Mouse (Mus musculus) adrenal gland, adult 10 weeks (tissue): ENCODE results near the gene Ccnl2. TPM values are rescaled to one million over a fixed set of nuclear protein-coding genes. Genes with fewer than 3 reads are reported as not detected.

Experiments used
- polyA plus RNA-seq: library from polyadenylated mRNA; stranded (reverse); fragments of 350-450 nt; fragmentation: Illumina TruSeq; extraction: RNeasy Lipid Tissue Mini Kit (QIAGEN cat#74804); gene quantifications from one replicate; pipeline ENCODE4 v1.2.3, GENCODE M21; 2014; ENCODE audit warnings: low read depth, low replicate concordance

Ccnl2 gene
- 83.8 TPM for polyA plus RNA-seq

DNA sequence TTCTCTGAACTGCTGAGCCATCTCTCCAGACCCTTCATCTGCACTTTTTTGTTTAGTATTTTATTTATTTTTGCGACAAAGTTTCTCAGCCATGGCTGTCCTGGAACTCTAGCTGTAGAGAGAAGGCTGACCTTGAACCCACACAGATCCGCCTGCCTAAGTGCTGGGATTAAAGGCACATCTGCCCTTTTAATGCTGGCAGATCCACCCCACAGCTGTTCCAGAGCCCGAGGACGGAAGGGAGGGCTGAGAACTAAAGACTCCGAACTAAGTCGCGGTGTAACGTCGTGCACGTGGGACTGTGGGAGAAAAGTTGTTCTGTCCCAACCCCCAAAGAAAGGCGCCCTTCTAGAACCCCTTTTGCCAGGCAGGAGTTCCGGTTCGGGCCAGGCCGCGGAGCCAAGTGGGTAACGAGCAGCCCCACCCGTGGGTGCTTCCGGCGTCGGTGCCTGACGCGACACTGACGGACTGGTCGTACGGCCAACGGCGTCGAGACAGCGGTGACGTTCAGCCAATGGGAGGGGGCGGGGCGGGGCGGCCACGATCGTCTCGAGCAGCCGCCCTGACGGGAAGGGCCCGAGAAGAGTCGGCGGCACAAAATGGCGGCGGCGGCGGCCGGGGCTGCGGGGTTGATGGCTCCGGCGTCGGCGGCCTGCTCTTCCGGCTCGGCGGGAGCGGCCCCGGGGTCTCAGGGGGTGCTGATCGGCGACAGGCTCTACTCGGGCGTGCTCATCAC lies at the start of gene Ccnl2:
TSS of gene Ccnl2 (plus strand) at position 561 of the 736 bp plus-strand sequence.

DNA sequence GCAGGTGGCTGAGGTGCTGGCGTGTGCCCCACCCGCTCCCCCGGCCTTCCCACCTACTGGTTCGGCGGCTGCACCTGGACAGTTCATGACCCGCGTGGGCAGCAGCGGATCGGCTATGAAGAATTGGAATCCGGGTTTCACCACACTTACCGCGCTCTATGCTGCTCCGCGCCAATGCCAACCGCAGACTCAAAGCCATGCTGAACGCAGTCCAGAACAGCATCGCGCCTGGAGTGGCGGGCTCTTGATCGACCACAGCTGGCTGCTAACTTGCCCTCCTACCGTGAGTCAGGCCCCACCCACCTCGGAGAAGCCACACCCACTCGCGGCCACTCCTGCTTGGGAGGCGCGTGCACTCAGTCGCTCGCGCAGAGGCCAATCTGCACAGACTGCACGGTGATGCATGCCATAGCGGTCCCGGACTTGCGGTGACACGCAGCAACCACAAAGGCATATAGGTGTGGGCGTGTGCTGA lies 38.0 kb upstream of the Ccnl2 start, which contains the start of gene Vwa1:
TSS of gene Vwa1 (minus strand) at position 419 of the 475 bp plus-strand sequence.

DNA sequence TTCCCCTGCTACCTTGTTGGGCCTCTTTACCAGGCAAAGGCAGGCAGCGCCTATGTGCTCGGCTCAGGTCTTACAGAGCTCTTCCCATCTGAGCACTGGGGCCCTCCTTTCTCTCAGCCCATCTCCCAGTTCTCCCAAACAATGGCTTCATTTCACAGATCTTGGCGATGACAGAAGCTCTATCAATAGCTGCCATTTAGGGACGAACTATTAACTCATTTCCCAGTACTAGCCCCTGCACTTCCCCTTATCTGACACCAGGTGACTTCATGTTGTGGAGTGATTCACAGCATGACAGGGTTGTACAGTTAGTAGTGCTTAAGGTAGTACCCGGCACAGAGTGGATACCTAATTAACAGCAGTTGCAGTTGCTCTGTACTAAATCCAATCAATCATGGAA lies 26.5 kb upstream of the Ccnl2 start, which contains the start of gene Tmem88b:
TSS of gene Tmem88b (minus strand) at position 56 of the 400 bp plus-strand sequence.

GRCm38 (mm10) chr4:155790021-155790489 lies 22.2 kb upstream of the Ccnl2 start, which contains the start of gene Ankrd65:
Gene Ankrd65 (plus strand): TSS chr4:155790439.

DNA sequence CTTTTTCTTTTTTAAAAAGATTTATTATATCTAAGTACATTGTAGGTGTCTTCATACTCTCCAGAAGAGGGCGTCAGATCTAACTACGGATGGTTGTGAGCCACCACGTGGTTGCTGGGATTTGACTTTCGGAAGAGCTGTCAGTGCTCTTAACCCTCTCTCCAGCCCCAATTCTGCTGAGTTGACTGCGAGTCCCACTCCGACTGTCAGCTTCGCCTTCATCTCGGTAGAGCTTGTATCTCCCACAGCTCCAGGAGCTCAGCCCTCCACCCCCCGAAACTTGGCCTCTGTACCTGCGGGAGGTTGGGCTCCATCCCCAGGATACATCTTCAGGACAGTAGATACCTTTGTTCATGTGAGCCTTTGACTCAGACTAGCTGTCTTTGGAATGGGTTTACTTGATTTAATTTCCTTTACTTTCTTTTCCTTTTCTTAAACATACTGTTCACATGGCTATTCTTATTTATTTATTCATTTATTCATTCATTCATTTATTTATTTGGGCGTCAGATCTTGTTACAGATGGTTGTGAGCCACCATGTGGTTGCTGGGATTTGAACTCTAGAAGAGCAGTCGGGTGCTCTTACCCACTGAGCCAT lies 9.4 kb upstream of the Ccnl2 start, which contains the start of gene Mrpl20:
TSS of gene Mrpl20 (plus strand) at position 138 of the 599 bp plus-strand sequence.

DNA sequence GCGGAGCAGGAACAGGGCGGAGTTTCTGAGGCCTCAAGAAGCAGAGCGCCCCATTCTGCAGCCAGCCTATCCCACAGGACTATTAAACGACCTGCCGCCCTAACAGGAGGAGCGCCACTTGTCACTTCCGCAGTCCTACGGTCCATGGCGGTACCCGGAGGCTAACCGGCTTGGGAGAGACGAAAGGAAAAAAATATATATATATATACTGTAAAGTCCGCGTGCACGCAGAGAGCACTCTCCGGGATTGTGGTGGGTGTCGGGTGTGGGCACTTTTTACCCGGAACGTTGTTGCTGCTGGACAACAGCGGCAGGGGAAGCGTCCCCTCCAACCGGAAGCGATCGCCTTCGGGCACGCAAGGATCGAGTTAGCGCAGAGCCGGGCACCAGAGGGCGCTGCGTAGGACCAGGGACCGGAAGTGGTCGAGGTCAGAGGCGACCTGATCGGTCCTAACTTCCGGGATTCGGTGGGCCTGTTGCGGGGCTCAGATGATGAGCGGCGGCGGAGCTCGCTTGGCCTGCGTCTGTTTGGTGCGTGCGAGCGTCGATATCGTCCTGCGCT lies 19.0 kb downstream of the Ccnl2 start, which contains the start of gene Aurkaip1:
TSS of gene Aurkaip1 (plus strand) at position 68 of the 562 bp plus-strand sequence.

GRCm38 (mm10) chr4:155839483-155839910 lies 27.2 kb downstream of the Ccnl2 start, which contains the start of gene Mxra8:
Gene Mxra8 (plus strand): TSS chr4:155839680.

DNA sequence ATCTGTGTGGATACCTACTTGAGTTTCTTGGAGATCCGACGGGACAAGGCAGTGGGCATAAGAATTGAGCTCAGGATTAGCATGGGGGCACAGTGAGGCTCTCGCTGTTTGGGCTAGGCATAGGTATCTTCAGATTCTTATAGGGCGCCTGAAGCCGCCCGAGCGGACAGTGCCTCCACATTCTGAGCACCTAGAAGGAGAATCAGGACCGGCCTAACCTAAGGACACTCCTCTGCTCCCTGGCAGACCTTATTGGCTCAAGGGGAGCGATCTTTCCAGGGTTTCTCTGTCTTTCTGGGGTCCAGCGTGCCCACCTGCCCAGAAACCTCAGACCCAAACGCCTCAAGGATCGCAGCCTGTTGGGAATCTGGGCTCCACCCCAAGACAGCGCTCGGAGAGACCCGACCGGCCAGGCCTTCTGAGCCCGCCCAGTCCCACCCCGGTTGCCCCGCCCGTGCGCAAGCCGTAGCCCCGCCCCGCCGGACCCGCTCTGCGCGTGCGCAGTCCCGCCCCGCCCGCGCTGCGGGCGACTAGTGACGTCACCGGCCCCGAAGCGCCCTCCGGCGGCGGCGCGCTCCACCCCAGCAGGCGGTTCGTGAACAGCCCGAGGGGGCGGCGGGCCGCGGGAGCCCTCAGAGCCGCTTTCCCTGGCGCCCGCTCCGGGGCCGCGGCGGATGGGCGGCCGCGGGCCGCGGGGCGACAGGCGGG lies 34.7 kb downstream of the Ccnl2 start, which contains the start of gene Dvl1:
TSS of gene Dvl1 (plus strand) at position 532 of the 708 bp plus-strand sequence.

DNA sequence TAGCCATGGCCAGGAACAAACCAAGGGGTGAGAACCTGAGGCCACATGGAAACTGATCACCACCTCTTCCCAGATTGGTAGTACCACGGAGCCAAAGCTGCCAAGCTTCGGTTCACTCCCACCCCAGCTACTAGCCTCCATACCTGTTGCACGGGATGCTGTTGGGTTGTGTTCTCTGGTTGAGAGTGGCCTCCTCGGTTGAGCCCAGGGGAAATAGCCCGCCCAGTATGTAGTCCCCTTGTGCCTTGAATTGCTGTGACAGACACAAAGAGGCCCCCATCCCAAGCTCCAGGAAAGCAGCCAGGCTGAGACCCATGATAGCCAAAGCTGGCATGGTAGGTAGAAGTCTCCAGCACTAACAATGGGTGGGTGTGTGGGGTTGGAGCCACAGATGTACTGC lies 50.7 kb downstream of the Ccnl2 start, which contains the start of gene Tas1r3:
TSS of gene Tas1r3 (minus strand) at position 362 of the 400 bp plus-strand sequence.

GRCm38 (mm10) chr4:155869317-155870033 lies 57.2 kb downstream of the Ccnl2 start, which contains the start of the genes Cptp and Ints11:
Gene Cptp (minus strand): TSS chr4:155869440.
Gene Ints11 (plus strand): TSS chr4:155869546.

Other genes with a start within 250 kb of the Ccnl2 start
- gene Slc35e2, start 211.1 kb upstream of the Ccnl2 start, polyA plus RNA-seq, result 35.3 TPM
- gene Cdk11b, start 187.6 kb upstream of the Ccnl2 start, polyA plus RNA-seq, result 72.3 TPM
- not detected for gene Gm10563, start 167.1 kb upstream of the Ccnl2 start, polyA plus RNA-seq
- 0.82 TPM for gene Mmp23, start 159.1 kb upstream of the Ccnl2 start, polyA plus RNA-seq
- 2.4 TPM for gene Mib2, start 143.3 kb upstream of the Ccnl2 start, polyA plus RNA-seq
- 2.0 TPM for gene Fndc10, start 118.1 kb upstream of the Ccnl2 start, polyA plus RNA-seq
- 150 TPM for gene Ssu72, start 107.7 kb upstream of the Ccnl2 start, polyA plus RNA-seq
- not detected for gene Tmem240, start 77.7 kb upstream of the Ccnl2 start, polyA plus RNA-seq
- gene Atad3a, start 51.4 kb upstream of the Ccnl2 start, polyA plus RNA-seq, result 6.4 TPM
- gene Vwa1, start 37.8 kb upstream of the Ccnl2 start, polyA plus RNA-seq, result 0.52 TPM
- gene Tmem88b, start 26.6 kb upstream of the Ccnl2 start, polyA plus RNA-seq, result 0.70 TPM
- gene Ankrd65, start 22.1 kb upstream of the Ccnl2 start, polyA plus RNA-seq, result not detected
- gene Mrpl20, start 9.6 kb upstream of the Ccnl2 start, polyA plus RNA-seq, result 89.5 TPM
- 6.2 TPM for gene Aurkaip1, start 18.8 kb downstream of the Ccnl2 start, polyA plus RNA-seq
- 58.8 TPM for gene Mxra8, start 27.2 kb downstream of the Ccnl2 start, polyA plus RNA-seq
- gene Dvl1, start 34.9 kb downstream of the Ccnl2 start, polyA plus RNA-seq, result 2.0 TPM
- gene Tas1r3, start 50.9 kb downstream of the Ccnl2 start, polyA plus RNA-seq, result not detected
- 5.8 TPM for gene Cptp, start 57.0 kb downstream of the Ccnl2 start, polyA plus RNA-seq
- gene Ints11, start 57.1 kb downstream of the Ccnl2 start, polyA plus RNA-seq, result 3.3 TPM
- 1.8 TPM for gene Pusl1, start 79.3 kb downstream of the Ccnl2 start, polyA plus RNA-seq
- gene Acap3, start 79.3 kb downstream of the Ccnl2 start, polyA plus RNA-seq, result 0.82 TPM
- 81.4 TPM for gene Ube2j2, start 131.3 kb downstream of the Ccnl2 start, polyA plus RNA-seq
- gene C1qtnf12, start 149.8 kb downstream of the Ccnl2 start, polyA plus RNA-seq, result 8.2 TPM
- gene B3galt6, start 180.2 kb downstream of the Ccnl2 start, polyA plus RNA-seq, result 7.2 TPM
- gene Sdf4, start 180.4 kb downstream of the Ccnl2 start, polyA plus RNA-seq, result 205 TPM
- gene Tnfrsf4, start 201.4 kb downstream of the Ccnl2 start, polyA plus RNA-seq, result not detected
- gene Tnfrsf18, start 213.7 kb downstream of the Ccnl2 start, polyA plus RNA-seq, result not detected
- not detected for gene Ttll10, start 246.9 kb downstream of the Ccnl2 start, polyA plus RNA-seq